Mouse (Mus musculus) right cerebral cortex, postnatal 25 days (tissue): Measurements from ENCODE around the gene Arfgap1.
A peak's percentile ranks its signal among the peaks of the same experiment; 100 is the strongest.

Source experiments
- DNase-seq: peaks from one replicate; pipeline ENCODE4 v3.0.0; 2022

The Arfgap1 gene

DNA sequence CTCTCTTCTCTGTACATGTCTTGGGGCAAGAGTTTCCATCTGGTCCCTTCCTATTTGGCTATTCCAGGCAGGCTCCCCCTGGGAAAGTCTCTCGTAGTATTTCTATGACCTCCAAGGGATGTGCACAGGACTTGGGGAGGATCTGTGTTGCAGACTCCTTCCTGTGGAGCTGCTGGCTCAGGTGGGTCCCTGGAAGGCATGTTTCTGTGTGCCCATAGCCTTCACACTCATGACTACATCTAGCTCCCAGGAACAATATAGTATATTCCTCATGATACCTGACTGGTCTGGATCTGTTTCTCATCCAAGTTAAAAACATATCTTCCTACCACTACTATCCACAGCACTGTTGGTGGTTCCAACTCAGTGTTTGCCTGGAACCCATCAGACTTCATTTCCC, 20.0 kb downstream of the Arfgap1 start:
- DNase-seq = no peak

GRCm38 (mm10) chr2:180987432-180988030, 20.5 kb downstream of the Arfgap1 start:
- DNase-seq = no peak

DNA sequence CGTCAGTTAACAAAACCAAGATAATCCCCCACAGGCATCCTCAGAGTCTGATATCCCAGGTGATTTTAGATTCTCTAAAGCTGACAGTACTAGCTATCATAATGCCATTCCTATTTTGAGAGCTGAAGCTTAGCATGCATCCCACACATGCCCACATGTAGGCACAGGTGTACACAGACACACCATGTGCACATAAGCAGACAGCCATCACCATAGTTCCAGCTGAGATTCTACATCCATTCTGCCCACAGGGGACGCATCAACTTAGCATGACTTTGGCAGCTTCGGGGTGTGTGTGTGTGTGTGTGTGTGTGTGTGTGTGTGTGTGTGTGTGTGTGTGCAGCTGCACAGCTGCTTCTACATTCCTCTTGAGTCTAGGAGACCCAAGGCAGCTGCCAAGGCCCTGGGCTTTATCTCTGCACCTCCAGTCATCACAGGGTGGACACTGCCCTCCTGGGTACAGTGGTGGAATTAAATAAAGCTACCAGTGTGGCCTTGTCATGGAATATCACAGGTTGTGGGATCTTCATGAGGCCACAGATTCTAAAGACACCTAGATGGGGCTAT, 21.4 kb downstream of the Arfgap1 start:
- no peak for DNase-seq

- DNase-seq = no peak
Observed at GRCm38 (mm10) chr2:180988948-180989347, 21.9 kb downstream of the Arfgap1 start.

DNA sequence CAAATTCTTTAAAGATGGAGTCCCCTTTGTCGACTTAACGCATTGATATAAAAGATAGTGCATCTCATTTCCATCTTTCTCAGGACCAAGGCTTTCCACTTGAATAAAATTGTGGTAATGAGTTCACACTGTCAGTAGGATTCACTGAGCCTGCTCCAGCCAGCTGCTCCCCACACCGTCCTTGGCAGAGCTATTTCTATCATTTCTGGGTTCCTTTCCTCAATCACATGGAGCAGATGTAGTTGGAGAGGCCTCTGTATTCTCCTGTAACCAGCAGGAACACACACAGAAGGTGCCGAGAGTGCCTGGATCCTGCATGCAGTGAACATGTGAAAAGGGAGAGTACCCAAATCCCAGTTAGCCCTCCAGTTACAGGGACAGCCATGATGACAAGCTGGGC, 23.3 kb downstream of the Arfgap1 start:
- DNase-seq = no peak

DNA sequence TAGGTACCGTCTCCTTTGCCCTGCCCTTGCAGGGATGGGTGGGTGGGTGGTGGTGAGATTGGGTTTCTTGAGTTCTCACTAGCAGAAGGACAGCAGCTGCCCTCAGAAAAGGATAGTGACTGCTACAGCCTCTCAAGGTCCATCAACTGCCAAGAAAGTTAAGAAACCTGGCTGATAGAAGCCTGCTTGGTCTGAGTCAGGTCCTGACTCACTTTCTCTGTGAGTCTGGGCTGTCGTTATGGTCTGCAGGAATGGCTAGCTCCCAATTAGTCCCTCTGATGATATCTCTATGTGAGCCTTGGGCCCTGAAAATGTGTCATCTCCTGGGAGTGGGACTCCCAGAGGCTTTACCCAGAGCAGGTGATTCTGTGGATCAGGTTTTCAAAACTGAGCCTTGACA, 27.3 kb downstream of the Arfgap1 start:
- DNase-seq = no peak

DNA sequence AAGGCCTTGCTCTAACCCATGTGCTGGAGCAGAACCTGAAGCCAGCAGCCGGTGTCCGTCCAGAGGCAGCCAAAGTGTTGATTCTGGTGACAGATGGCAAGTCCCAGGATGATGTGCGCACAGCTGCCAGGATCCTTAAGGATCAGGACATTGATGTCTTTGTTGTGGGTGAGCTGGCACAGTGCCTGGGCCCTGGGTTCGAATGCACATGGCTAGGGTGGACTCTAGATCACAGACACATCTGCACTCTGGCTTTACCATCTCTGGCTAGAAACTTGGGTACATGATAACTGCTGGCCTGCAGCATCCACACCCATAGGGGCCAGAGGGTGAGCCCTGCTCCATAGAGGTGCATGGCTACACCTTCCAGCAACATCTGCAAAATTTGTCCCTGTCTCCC, 28.4 kb downstream of the Arfgap1 start:
- DNase-seq = no peak

DNA sequence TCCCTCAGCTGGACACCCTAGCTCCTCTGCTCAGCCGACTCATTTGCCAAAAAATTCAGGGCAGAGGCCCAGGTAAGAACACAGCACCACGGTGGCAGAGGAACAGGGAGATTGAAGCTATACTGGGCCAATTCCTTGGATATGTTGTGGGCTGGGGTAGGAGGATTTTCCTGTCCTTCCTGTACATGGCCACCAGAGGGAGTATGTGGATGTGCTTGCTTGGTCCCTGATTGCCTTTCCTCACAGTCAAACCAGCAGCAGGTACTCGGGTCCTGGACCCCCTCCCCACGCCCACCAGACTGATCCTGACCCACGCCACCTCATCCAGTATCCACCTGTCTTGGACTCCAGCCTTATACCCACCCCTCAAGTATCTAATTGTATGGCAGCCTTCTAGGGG, 29.4 kb downstream of the Arfgap1 start:
- peak; percentile 61 for DNase-seq

GRCm38 (mm10) chr2:180996905-180997304, 29.9 kb downstream of the Arfgap1 start:
- no peak for DNase-seq

DNA sequence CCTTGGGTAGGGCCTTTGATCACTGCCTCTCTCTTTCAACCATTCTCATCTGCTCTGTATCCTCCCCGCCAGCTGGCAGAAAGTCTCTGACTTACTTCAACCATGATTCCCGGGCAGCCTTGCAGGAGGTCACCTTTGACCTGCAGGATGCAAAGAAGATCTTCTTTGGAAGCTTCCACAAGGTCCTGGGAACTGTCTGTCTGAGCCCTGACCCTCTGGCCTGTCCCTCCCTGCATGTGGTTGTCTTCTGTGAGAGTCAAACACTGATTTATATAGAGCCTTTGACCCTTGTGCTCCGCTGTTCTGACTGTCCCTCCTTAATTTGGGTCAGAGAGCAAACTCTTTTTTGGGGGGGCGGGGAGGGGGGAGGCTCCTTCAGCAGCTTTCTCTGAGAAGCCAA, 40.0 kb downstream of the Arfgap1 start:
- no peak for DNase-seq

- no peak for DNase-seq
Observed at GRCm38 (mm10) chr2:181008339-181008738, 41.3 kb downstream of the Arfgap1 start.

DNA sequence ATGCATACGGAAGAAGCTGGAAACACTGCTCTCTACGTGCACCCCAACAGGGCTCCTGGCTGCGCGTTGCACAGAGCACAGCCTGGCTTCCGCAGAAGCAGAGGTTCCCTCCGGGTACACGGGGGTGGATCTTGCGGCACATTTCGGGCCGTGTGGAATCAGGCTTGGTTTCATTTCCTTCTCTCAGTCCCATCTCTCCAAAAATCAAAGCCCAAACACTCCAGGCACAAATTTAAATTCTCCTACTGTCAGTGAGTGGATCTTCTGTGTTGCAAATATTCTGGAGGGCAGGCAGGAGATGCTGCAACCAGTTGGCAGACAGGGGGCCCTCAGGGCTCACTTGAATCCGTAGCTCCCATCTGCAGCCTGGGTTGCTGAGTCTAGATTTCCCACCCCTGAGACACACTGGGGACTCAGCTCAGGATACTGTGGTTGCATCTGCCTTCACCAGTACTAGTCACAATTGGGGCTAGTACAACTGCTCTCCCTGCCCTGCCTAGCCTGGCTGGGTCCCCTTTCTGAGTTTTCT, 64.4 kb downstream of the Arfgap1 start:
- no peak for DNase-seq
